Mouse (Mus musculus) hematopoietic multipotent progenitor cell, adult 10-12 weeks (in vitro differentiated cells): ENCODE results near the gene Tmem72. TPM values are rescaled to one million over a fixed set of nuclear protein-coding genes. Genes with fewer than 3 reads are reported as not detected.

Source experiments
- polyA plus RNA-seq: library from polyadenylated mRNA; stranded (reverse); fragments of >175 nt; gene quantifications from 2 replicates; pipeline ENCODE4 v1.2.3, GENCODE M21; 2012; ENCODE audit warnings: low replicate concordance

Gene Tmem72
- 0.01 and 0.02 TPM in 2 replicates for polyA plus RNA-seq

GRCm38 (mm10) chr6:116716666-116717065 lies at the start of gene Tmem72:
Gene Tmem72 (minus strand): TSS chr6:116716913.

GRCm38 (mm10) chr6:116673471-116674282 lies 43.0 kb downstream of the Tmem72 start, which contains the start of gene Rassf4:
Gene Rassf4 (minus strand): TSS chr6:116673952.

GRCm38 (mm10) chr6:116650406-116650805 lies 66.3 kb downstream of the Tmem72 start, which contains the start of gene Depp1:
Gene Depp1 (plus strand): TSS chr6:116650609.

Other genes with a start within 250 kb of the Tmem72 start
- gene Olfr211, start 227.8 kb downstream of the Tmem72 start, polyA plus RNA-seq, result not detected in 2 replicates
- gene Olfr212, start 210.4 kb downstream of the Tmem72 start, polyA plus RNA-seq, result not detected in 2 replicates
- not detected in 2 replicates for gene Olfr213, start 178.5 kb downstream of the Tmem72 start, polyA plus RNA-seq
- gene Gm5580, start 165.8 kb downstream of the Tmem72 start, polyA plus RNA-seq, result 0.11 TPM in 1 of 2 replicates, not detected in the other
- not detected in 2 replicates for gene Olfr214, start 162.7 kb downstream of the Tmem72 start, polyA plus RNA-seq
- not detected in 2 replicates for gene Olfr215, start 132.7 kb downstream of the Tmem72 start, polyA plus RNA-seq
- gene Zfp422, start 87.9 kb downstream of the Tmem72 start, polyA plus RNA-seq, result 2.6 and 5.5 TPM in 2 replicates
- 0.30 TPM in 1 of 2 replicates, not detected in the other for gene Depp1, start 66.3 kb downstream of the Tmem72 start, polyA plus RNA-seq
- gene Rassf4, start 43.0 kb downstream of the Tmem72 start, polyA plus RNA-seq, result 31.4 and 34.0 TPM in 2 replicates